Mouse (Mus musculus) small intestine, adult 2 months (tissue): ENCODE data around the gene Chn2.

Experiments
- CTCF ChIP-seq: fragments of 200-500 bp; IDR thresholded peaks from 2 replicates; pipeline ENCODE4 v1.5.1; 2012; ENCODE audit warnings: low read depth, mild to moderate bottlenecking, control low read depth, inconsistent platforms, low read length, moderate library complexity, mixed read lengths; ENCODE audit not compliant: insufficient replicate concordance, insufficient read length; ENCODE audit errors: extremely low read depth
- POLR2A ChIP-seq: fragments of 200-500 bp; IDR thresholded peaks from 2 replicates; pipeline ENCODE4 v1.6.1; 2012; ENCODE audit warnings: low read depth, mild to moderate bottlenecking, control low read depth, inconsistent platforms, low read length, moderate library complexity

DNA sequence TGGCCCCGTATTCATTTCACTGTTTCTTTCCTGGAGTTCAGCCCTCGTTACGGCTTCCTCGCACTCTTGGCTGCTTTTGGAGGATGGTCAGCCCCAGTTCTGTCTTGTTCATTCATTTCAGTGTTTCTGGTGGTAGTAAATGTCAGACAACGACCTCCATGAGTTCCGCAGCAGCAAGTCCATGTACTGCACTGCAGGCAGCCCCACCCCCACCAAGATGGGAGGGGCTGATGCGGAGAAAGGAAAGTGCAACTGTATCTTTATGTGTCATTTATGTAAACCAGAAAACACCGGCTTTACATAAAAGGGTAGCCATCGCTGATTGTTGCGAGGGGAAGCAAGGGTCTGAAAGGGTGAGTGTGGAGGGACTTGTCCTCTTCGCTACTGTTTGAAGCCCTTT, 185.0 kb downstream of the Chn2 start:
- TF ChIP-seq POLR2A, result no peak
- TF ChIP-seq CTCF, result no peak
